Mouse (Mus musculus) midbrain, embryonic 12.5 days (tissue): Measurements from ENCODE around the gene Krt80. TPM values are rescaled to one million over a fixed set of nuclear protein-coding genes. Genes with fewer than 3 reads are reported as not detected.

Experiments used
- ATAC-seq: fragments of 200-750 bp; cut with Nextera tagmentation; 2 replicates; pipeline ENCODE4 v1.8.0; 2017; ENCODE audit warnings: low read depth, moderate TSS enrichment, moderate library complexity; ENCODE audit not compliant: low FRiP score
- H3K27ac ChIP-seq: fragments of 300-500 bp; sonication (generic); replicated peaks from 2 replicates; pipeline ENCODE4 v1.5.1; 2016; ENCODE audit warnings: mild to moderate bottlenecking
- H3K27me3 ChIP-seq: fragments of 300-500 bp; sonication (generic); 2 replicates; pipeline ENCODE4 v1.6.1; 2016; ENCODE audit warnings: mild to moderate bottlenecking
- H3K36me3 ChIP-seq: fragments of 300-500 bp; sonication (generic); 2 replicates; pipeline ENCODE4 v1.6.1; 2016
- H3K4me1 ChIP-seq: fragments of 300-500 bp; sonication (generic); 2 replicates; pipeline ENCODE4 v1.6.1; 2016
- H3K4me2 ChIP-seq: fragments of 300-500 bp; sonication (generic); replicated peaks from 2 replicates; pipeline ENCODE4 v1.6.1; 2016; ENCODE audit warnings: mild to moderate bottlenecking, moderate library complexity
- H3K4me3 ChIP-seq: fragments of 300-500 bp; sonication (generic); 2 replicates; pipeline ENCODE4 v1.5.1; 2016; ENCODE audit warnings: mild to moderate bottlenecking
- H3K9ac ChIP-seq: fragments of 300-500 bp; sonication (generic); replicated peaks from 2 replicates; pipeline ENCODE4 v1.6.1; 2016; ENCODE audit warnings: mild to moderate bottlenecking, moderate library complexity
- H3K9me3 ChIP-seq: fragments of 300-500 bp; sonication (generic); 2 replicates; pipeline ENCODE4 v1.6.1; 2016; ENCODE audit warnings: mild to moderate bottlenecking
- WGBS: fragments of 180-500 bp; shearing (Covaris S2); methylation state at CpG from one replicate; pipeline ENCODE4 v1.1.7; 2016; 5-methylcytosine and 5-hydroxymethylcytosine counted together
- microRNA counts: library from miRNA; unstranded; fragments of <30 nt; microRNA quantifications from one replicate; lab custom pipeline; 2017
- microRNA-seq: library from miRNA; unstranded; fragments of <30 nt; microRNA quantifications from one replicate; pipeline ENCODE4, GENCODE M21; 2017
- polyA plus RNA-seq: library from polyadenylated mRNA; unstranded; fragments of >200 nt; fragmentation: Nextera tagmentation; extraction: Ambion mirVana; gene quantifications from 2 replicates; pipeline ENCODE4 v1.2.1, GENCODE M21; 2016

Gene Krt80
- polyA plus RNA-seq, 1 experiment from 2014 or later, result 0.18 TPM

GRCm38 (mm10) chr15:101309493-101309892 lies 60.5 kb downstream of the Krt80 start:
- WGBS, result 55% methylated on average over 5 of the region's 5 CpGs
- no peak overlapping the region for H3K27ac ChIP-seq
- peaks cover 5% of the 10 kb centered on the region for H3K4me1 ChIP-seq

GRCm38 (mm10) chr15:101308440-101309348 lies 61.3 kb downstream of the Krt80 start:
- Histone ChIP-seq H3K36me3 (no peaks in the 10 kb centered on the region), H3K9ac (no peak overlapping the region), H3K4me3 (no peak overlapping the region), H3K9me3 (no peaks in the 10 kb centered on the region), H3K4me2 (no peak overlapping the region), H3K27ac (no peak overlapping the region), H3K27me3 (0 out of 2 replicates have a peak, but pooled peaks cover 5% of the 10 kb centered on the region), H3K4me1 (peaks cover 5% of the 10 kb centered on the region)
- 63% methylated on average over 13 of the region's 13 CpGs for WGBS
- no peak for ATAC-seq

More at GRCm38 (mm10) chr15:101309493-101309892, 60.5 kb downstream of the Krt80 start:
- no peak overlapping the region for H3K4me2 ChIP-seq
- no peak overlapping the region for H3K9ac ChIP-seq
- H3K4me3 ChIP-seq, result no peak overlapping the region
- no peak for ATAC-seq
- no peaks in the 10 kb centered on the region for H3K36me3 ChIP-seq
- 0 out of 2 replicates have a peak, but pooled peaks cover 5% of the 10 kb centered on the region for H3K27me3 ChIP-seq
- no peaks in the 10 kb centered on the region for H3K9me3 ChIP-seq

GRCm38 (mm10) chr15:101306459-101306858 lies 63.5 kb downstream of the Krt80 start:
- no peaks in the 10 kb centered on the region for H3K27me3 ChIP-seq
- no peak for ATAC-seq
- H3K9me3 ChIP-seq, result no peaks in the 10 kb centered on the region
- no peak overlapping the region for H3K4me2 ChIP-seq
- H3K27ac ChIP-seq, result no peak overlapping the region
- no peak overlapping the region for H3K4me3 ChIP-seq
- H3K4me1 ChIP-seq, result peaks cover 5% of the 10 kb centered on the region
- 96% methylated on average over 4 of the region's 4 CpGs for WGBS
- H3K36me3 ChIP-seq, result no peaks in the 10 kb centered on the region
- no peak overlapping the region for H3K9ac ChIP-seq

- H3K4me3 ChIP-seq, result no peak overlapping the region
Measured at GRCm38 (mm10) chr15:101303830-101304229, 66.1 kb downstream of the Krt80 start.

GRCm38 (mm10) chr15:101302201-101302600 lies 67.8 kb downstream of the Krt80 start:
- no peak overlapping the region for H3K9ac ChIP-seq
- no peaks in the 10 kb centered on the region for H3K36me3 ChIP-seq
- no peak for ATAC-seq
- H3K4me3 ChIP-seq, result no peak overlapping the region
- WGBS, result 75% methylated on average over 3 of the region's 3 CpGs
- no peak overlapping the region for H3K4me2 ChIP-seq
- peaks cover 5% of the 10 kb centered on the region for H3K4me1 ChIP-seq
- no peaks in the 10 kb centered on the region for H3K9me3 ChIP-seq
- no peak overlapping the region for H3K27ac ChIP-seq
- no peaks in the 10 kb centered on the region for H3K27me3 ChIP-seq

More at GRCm38 (mm10) chr15:101303830-101304229, 66.1 kb downstream of the Krt80 start:
- Histone ChIP-seq H3K9ac (no peak overlapping the region), H3K27me3 (no peaks in the 10 kb centered on the region), H3K9me3 (no peaks in the 10 kb centered on the region), H3K27ac (no peak overlapping the region), H3K4me1 (no peaks in the 10 kb centered on the region), H3K36me3 (no peaks in the 10 kb centered on the region), H3K4me2 (no peak overlapping the region)
- WGBS, result 83% methylated on average over 4 of the region's 4 CpGs
- ATAC-seq, result no peak

GRCm38 (mm10) chr15:101300128-101300527 lies 69.8 kb downstream of the Krt80 start:
- H3K9me3 ChIP-seq, result no peaks in the 10 kb centered on the region
- peaks cover 5% of the 10 kb centered on the region for H3K4me1 ChIP-seq
- no peak overlapping the region for H3K4me3 ChIP-seq
- H3K27me3 ChIP-seq, result 0 out of 2 replicates have a peak, but pooled peaks cover 3% of the 10 kb centered on the region
- no peak for ATAC-seq
- 76% methylated on average over 6 of the region's 6 CpGs for WGBS
- H3K4me2 ChIP-seq, result no peak overlapping the region
- H3K36me3 ChIP-seq, result no peaks in the 10 kb centered on the region
- no peak overlapping the region for H3K9ac ChIP-seq
- no peak overlapping the region for H3K27ac ChIP-seq

- peaks cover 5% of the 10 kb centered on the region for H3K4me1 ChIP-seq
- H3K9me3 ChIP-seq, result no peaks in the 10 kb centered on the region
- H3K36me3 ChIP-seq, result no peaks in the 10 kb centered on the region
- no peak overlapping the region for H3K9ac ChIP-seq
- no peak overlapping the region for H3K27ac ChIP-seq
- no peak overlapping the region for H3K4me2 ChIP-seq
- H3K27me3 ChIP-seq, result 0 out of 2 replicates have a peak, but pooled peaks cover 3% of the 10 kb centered on the region
- WGBS, result 82% methylated on average over 14 of the region's 14 CpGs
- H3K4me3 ChIP-seq, result no peak overlapping the region
- no peak for ATAC-seq
Measured at GRCm38 (mm10) chr15:101299480-101299960, 70.4 kb downstream of the Krt80 start.

GRCm38 (mm10) chr15:101298550-101298949 lies 71.4 kb downstream of the Krt80 start:
- peaks cover 5% of the 10 kb centered on the region for H3K4me1 ChIP-seq
- 15% methylated on average over 7 of the region's 7 CpGs for WGBS
- ATAC-seq, result no peak; the same call in 1 of the 2 replicates
- H3K27ac ChIP-seq, result no peak overlapping the region
- H3K36me3 ChIP-seq, result no peaks in the 10 kb centered on the region
- H3K4me2 ChIP-seq, result peak overlapping the region; percentile 41
- H3K9ac ChIP-seq, result 0 out of 2 replicates have a peak overlapping the region, but pooled peaks have one; percentile 15
- peak overlapping the region; percentile 16; the same call in 1 of the 2 replicates for H3K4me3 ChIP-seq
- H3K9me3 ChIP-seq, result no peaks in the 10 kb centered on the region
- 0 out of 2 replicates have a peak, but pooled peaks cover 3% of the 10 kb centered on the region for H3K27me3 ChIP-seq

- Histone ChIP-seq H3K9ac (no peak overlapping the region), H3K4me1 (peaks cover 5% of the 10 kb centered on the region), H3K4me2 (peak overlapping the region; percentile 41; the same call in 1 of the 2 replicates), H3K9me3 (no peaks in the 10 kb centered on the region), H3K4me3 (no peak overlapping the region), H3K36me3 (no peaks in the 10 kb centered on the region), H3K27ac (no peak overlapping the region), H3K27me3 (0 out of 2 replicates have a peak, but pooled peaks cover 3% of the 10 kb centered on the region)
- WGBS, result 29% methylated on average over 7 of the region's 7 CpGs
- ATAC-seq, result no peak
Measured at GRCm38 (mm10) chr15:101297988-101298387, 72.0 kb downstream of the Krt80 start.

MicroRNAs encoded within 50 kb of the gene (microRNA counts, 519-probe panel; counts per million panel counts)
- microRNA mmu-miR-1941-3p (lab: Ali Mortazavi, UCI) (not detected), microRNA mmu-miR-1941-5p (lab: Ali Mortazavi, UCI) (not detected)

Small RNA genes lying within 50 kb of the gene (microRNA-seq; reads per million reads assigned to microRNA genes)
- 0.70 reads per million for gene Mir1941

Other genes with a start within 250 kb of the Krt80 start
- 8.0 and 10.7 TPM in 2 replicates for gene Acvrl1, start 241.6 kb downstream of the Krt80 start, polyA plus RNA-seq
- gene Acvr1b, start 196.1 kb downstream of the Krt80 start, polyA plus RNA-seq, result 12.6 and 14.8 TPM in 2 replicates
- 5.5 and 5.9 TPM in 2 replicates for gene Grasp, start 146.0 kb downstream of the Krt80 start, polyA plus RNA-seq
- 3.4 and 4.0 TPM in 2 replicates for gene Nr4a1, start 115.9 kb downstream of the Krt80 start, polyA plus RNA-seq
- gene Atg101, start 85.9 kb downstream of the Krt80 start, polyA plus RNA-seq, result 63.9 and 68.1 TPM in 2 replicates
- gene 6030408B16Rik, start 77.0 kb downstream of the Krt80 start, polyA plus RNA-seq, result 0.15 TPM in 1 of 2 replicates, not detected in the other
- gene Krt7, start 40.9 kb upstream of the Krt80 start, polyA plus RNA-seq, result 5.8 and 6.3 TPM in 2 replicates
- 0.15 and 0.22 TPM in 2 replicates for gene Krt87, start 68.6 kb upstream of the Krt80 start, polyA plus RNA-seq
- not detected in 2 replicates for gene Krt88, start 77.6 kb upstream of the Krt80 start, polyA plus RNA-seq
- not detected in 2 replicates for gene Krt81, start 93.6 kb upstream of the Krt80 start, polyA plus RNA-seq
- not detected in 2 replicates for gene Krt86, start 103.3 kb upstream of the Krt80 start, polyA plus RNA-seq
- gene Krt83, start 121.3 kb upstream of the Krt80 start, polyA plus RNA-seq, result not detected in 2 replicates
- gene Gm49425, start 147.1 kb upstream of the Krt80 start, polyA plus RNA-seq, result not detected in 2 replicates
- gene Krt84, start 162.7 kb upstream of the Krt80 start, polyA plus RNA-seq, result not detected in 2 replicates
- not detected in 2 replicates for gene Krt82, start 180.5 kb upstream of the Krt80 start, polyA plus RNA-seq
- gene Krt90, start 192.8 kb upstream of the Krt80 start, polyA plus RNA-seq, result 0.09 and 0.31 TPM in 2 replicates
- gene Krt75, start 203.7 kb upstream of the Krt80 start, polyA plus RNA-seq, result not detected in 2 replicates